In the genomic region with DNA sequence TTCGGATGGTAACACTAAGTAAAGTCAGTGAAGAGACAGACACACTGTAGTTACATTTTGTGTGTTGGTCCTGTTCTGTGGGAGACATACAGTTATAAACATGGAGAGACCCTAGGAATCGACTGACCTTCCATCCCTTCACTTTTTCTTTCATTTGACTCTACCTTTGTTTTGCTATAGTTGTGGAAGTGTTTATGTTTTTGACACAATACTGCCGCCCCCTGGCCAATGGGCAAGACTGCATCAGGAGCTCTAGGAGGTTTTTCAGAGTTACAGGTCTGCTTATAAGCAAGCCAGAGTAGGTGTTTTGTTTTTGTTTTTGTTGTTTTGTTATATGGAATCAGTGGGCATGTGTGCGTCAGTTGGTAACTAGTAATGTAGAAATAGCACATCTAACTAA, we compare ENCODE assay signal across 9 mouse cellular contexts.
DNase-seq lines count a peak whose midpoint lies in the region; ATAC-seq and TF ChIP-seq lines count a peak whose summit lies in the region.
"Had no signal": no experiment of that assay in that cellular context is flagged by ENCODE, and none has a peak within 500 bp of the region (broad histone marks: within the 10 kb centered on the region; RNA-seq: fewer than 3 reads in every experiment).

No protein-coding gene starts in this region.

- no peak for ATAC-seq in erythroid progenitor cell, adult 5-6 weeks (replicated peaks; ENCODE audit: low FRiP score, poor library complexity, severe bottlenecking)

- H3K36me3 ChIP-seq in liver, adult 2 months (ENCODE audit: control insufficient read depth, insufficient read depth, low read length) = peaks cover 5% of the 10 kb centered on the region

- peak; percentile 41 for DNase-seq in ovary, postnatal 14 days (ENCODE audit: low spot score)
- DNase-seq in ovary, adult 18-20 months (ENCODE audit: low spot score) = no peak
- DNase-seq in adrenal gland, adult 8-10 months = peak; percentile 43
- peak; percentile 50 for DNase-seq in embryo, embryonic 9.5 days (ENCODE audit: extremely low spot score)
- peak; percentile 67 to 73 for DNase-seq in kidney, adult 8-10 months
- DNase-seq in liver, adult 2 months (ENCODE audit: extremely low read depth, low read depth, low spot score) = peak; percentile 61
- peak; percentile 70 to 71 for DNase-seq in right cerebral cortex, adult 2 months (ENCODE audit: low spot score in 2 of 2)

- WGBS in liver, adult 2 months = 38% methylated on average over 4 of the region's 4 CpGs

- H3K9ac ChIP-seq in liver, adult 2 months (ENCODE audit: low read depth, low read length) = no peak overlapping the region
- H3K9ac ChIP-seq: heart, embryonic 13.5 days had no signal

- H3K4me3 ChIP-seq in liver, adult 2 months (ENCODE audit: insufficient read depth, low read depth, low read length) = no peak overlapping the region
- H3K4me3 ChIP-seq: heart, embryonic 13.5 days had no signal

- peaks cover 14% of the 10 kb centered on the region; the same call in 1 of the 2 replicates for H3K79me2 ChIP-seq in liver, adult 2 months (ENCODE audit: control insufficient read depth, insufficient read depth, low read length)

- no peak overlapping the region for H3K27ac ChIP-seq in liver, adult 2 months (replicated peaks; ENCODE audit: insufficient read depth, low read depth, low read length)

- TF ChIP-seq CTCF in liver, adult 2 months (IDR thresholded peaks at IDR 0.05; ENCODE audit: low read depth, low read length) = peak; percentile 70; the same call in 1 of the 2 replicates

- peaks cover 14% of the 10 kb centered on the region for H3K4me1 ChIP-seq in liver, adult 2 months (ENCODE audit: control insufficient read depth, insufficient read depth, low read length)

- no peak for TF ChIP-seq POLR2A in liver, adult 2 months (IDR thresholded peaks at IDR 0.05; ENCODE audit: extremely low read depth, insufficient read depth, low read length)

- H3K27me3 ChIP-seq in liver, adult 2 months (ENCODE audit: control insufficient read depth, insufficient read depth, low read length) = no peaks in the 10 kb centered on the region
- H3K27me3 ChIP-seq: heart, embryonic 13.5 days had no signal
